Mouse (Mus musculus): ENCODE data around the gene Dgat2. TPM values are rescaled to one million over a fixed set of nuclear protein-coding genes. Genes with fewer than 3 reads are reported as not detected.

Gene Dgat2
- total RNA-seq, 2 experiments from 2014 or later, result 32.9 to 69.4 TPM

DNA sequence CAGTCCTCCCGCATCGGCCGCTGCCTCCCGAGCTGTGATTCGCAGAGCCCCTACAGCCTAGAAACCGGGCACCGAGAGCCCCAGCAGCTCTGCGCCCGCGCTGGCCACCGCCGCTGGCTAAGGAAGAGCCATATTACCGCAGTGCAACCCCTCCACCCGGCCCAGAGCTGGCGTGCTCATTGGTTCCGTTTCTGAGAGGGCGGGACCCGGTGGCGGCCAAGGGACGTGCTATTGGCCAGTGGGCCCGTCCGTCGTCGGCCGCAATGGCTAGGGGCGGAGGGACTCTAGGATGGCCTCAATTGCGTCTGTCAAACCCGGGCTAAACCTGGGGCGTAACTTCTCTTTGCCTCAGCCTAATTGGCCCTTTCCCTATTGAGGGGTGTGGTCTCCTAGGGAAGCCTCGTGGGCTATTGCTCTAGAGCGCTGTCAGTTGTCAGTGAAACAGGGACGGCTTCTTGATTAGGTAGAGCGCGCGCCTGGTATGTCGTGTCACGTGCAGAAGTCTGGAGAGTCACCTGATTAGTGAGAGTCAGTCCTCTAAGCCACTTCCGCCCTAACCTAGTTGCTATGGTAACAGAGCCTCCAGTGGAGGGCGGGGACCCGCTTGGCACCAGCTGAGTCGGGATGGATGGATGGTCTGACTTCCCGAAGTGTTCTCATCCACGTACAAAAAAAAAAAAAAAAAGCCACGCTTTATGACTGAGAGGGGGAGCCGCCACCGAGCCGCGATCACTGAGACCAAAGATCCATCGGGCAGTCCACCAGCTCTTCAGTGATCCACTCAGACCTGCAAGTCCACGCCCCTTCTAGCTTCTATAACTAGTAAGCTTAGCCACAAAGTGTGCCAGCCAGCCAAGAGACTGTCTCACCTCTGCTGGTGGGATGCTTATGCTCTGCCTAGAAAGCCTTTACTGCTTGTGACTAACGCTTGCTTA lies 41.3 kb downstream of the Dgat2 start, which contains the start of gene Uvrag:
Uvrag (minus strand) TSS at position 158 of the 935 bp plus-strand sequence.
- H3K4me3 ChIP-seq, result peak within 1 kb of the TSS; percentile 96
- peak; percentile 99 for DNase-seq
- TF ChIP-seq CTCF (IDR thresholded peaks at IDR 0.05), result no peak
- intact Hi-C loops (cut with DNase I), result loop anchor here (10.0 kb wide), 1 partner anchor 396 kb away; no protein-coding TSS in a partner anchor
- H3K27ac ChIP-seq, result peak within 1 kb of the TSS; percentile 98

DNA sequence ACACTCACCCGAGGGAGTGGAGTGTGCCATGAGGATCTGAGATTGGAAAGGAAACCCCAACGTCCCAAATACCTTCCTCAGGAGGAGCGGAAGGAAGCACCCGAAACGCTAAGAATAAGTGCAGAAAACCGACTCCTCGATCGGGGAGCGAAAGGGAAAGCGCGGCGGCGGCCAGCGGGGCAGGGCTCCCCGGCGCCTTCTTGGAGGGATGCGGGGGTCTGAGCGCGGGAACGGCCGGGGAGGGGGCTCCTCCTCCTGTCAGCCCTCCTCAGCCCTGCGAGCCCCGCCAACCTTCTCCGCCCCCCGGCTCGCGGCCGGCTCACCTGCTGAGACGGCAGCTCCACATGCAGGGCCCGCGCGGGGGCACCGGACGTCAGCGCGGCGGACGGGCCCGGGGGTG lies 42.0 kb downstream of the Dgat2 start:
- intact Hi-C loops (cut with DNase I), result loop anchor here (10.0 kb wide), 1 partner anchor 396 kb away; no protein-coding TSS in a partner anchor
- DNase-seq, result no peak
- H3K4me3 ChIP-seq, result peak overlapping the region; percentile 96
- TF ChIP-seq CTCF (IDR thresholded peaks at IDR 0.05), result no peak
- H3K27ac ChIP-seq, result peak overlapping the region; percentile 98

DNA sequence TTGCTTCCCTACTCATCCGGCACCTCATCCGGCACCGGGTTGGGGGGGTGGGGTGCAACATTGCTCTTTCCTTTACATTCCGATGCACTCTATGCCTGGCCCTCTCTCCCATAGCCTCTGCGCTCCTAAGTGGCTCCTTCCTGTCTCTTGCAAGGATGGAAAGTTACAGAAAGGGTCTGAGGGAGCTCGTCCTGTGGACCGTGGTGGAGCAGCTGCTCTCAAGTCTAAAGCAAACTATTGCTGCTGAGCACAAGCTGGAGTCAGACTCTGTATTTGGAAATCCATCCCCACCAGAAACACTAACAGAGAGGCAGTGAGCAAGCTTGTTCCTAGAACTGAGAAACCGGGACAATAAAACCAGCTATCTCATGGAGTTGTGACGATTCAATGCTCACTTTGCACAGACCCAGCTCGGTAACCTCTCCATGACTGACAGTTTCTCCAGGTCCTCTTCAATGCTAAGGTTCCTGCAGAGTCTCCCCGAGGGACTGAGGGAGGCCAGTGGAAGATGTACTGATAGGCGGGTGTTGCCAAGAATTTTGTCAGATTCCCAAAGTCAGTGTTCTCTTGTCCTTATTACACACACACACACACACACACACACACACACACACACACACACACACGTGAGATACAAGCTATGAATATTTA lies 42.6 kb downstream of the Dgat2 start:
- Histone ChIP-seq H3K4me3 (peak overlapping the region; percentile 96), H3K27ac (peak overlapping the region; percentile 98)
- no peak for DNase-seq
- TF ChIP-seq CTCF (IDR thresholded peaks at IDR 0.05), result no peak
- intact Hi-C loops (cut with DNase I), result loop anchor here (10.0 kb wide), 1 partner anchor 395 kb away; no protein-coding TSS in a partner anchor

DNA sequence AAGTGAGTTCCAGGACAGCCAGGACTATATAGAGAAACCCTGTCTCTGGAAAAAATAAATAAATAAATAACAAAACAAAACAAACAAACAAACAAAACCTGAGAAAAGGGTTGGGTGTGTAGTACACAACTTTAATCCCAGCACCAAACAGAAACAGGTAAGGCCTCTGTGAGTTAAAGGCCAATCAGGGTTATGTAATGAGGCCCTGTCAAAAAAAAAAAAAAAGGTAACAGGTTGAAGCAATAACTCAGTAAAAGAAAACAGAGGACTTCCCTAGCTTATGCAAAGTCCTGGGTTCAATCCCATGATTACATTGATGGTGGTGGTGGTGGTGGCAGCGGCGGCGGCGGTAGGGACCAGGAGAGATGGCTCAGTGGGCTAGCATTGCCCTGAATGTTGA lies 45.0 kb downstream of the Dgat2 start:
- no peak for TF ChIP-seq CTCF (IDR thresholded peaks at IDR 0.05)
- DNase-seq, result no peak
- Histone ChIP-seq H3K27ac (no peak overlapping the region), H3K4me3 (no peak overlapping the region)
- intact Hi-C loops (cut with DNase I), result no loop called here

DNA sequence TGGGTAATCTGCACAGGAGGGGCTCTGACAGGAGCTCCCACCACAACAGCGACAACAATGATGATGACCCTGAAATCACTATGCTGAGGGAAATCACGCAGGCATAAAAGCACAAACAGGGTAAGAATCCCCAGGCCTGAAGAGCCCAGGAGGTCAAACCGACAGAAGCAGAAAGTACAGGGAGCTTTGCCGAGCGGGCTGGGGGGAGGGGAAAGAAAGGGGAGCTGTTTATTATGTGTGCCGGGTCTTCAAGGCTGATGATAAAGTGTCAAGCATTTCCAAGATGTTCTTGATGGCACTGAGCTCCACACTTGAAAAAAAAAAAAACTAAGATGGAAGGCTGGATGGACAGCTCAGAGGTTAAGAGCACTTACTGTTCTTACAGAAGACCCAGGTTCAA lies 45.7 kb downstream of the Dgat2 start:
- no peak overlapping the region for H3K4me3 ChIP-seq
- intact Hi-C loops (cut with DNase I), result no loop called here
- H3K27ac ChIP-seq, result no peak overlapping the region
- TF ChIP-seq CTCF (IDR thresholded peaks at IDR 0.05), result no peak
- no peak for DNase-seq

DNA sequence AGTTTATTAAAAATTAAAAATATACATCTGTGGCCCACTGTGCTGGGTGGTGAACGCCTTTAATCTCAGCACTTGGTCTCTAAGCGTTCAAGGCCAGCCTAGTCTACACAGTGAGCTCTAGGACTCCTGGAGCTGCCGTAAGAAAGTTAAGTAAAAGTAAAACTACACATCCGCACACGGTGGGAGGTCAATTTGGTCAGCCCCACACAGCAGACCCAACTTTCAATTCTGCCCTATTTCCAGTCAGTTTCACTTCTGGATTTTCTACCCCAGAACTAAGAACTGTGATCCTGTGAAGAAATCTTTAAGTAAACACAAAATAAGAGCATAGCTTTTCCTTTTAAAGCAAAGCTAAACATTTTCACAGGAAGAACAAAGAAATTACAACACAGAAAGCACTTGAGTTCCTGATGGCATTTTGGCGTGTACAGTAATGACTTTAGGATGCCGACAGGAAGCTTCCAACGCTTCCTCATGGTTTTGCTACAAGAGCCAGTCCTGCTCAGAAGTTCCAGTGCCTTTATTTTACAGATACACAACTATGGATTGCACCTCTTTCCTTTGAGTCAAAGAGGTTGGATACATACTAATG lies 48.6 kb downstream of the Dgat2 start:
- no peak for DNase-seq
- intact Hi-C loops (cut with DNase I), result no loop called here
- no peak for TF ChIP-seq CTCF (IDR thresholded peaks at IDR 0.05)
- Histone ChIP-seq H3K4me3 (peak overlapping the region; percentile 7), H3K27ac (peak overlapping the region; percentile 63)

DNA sequence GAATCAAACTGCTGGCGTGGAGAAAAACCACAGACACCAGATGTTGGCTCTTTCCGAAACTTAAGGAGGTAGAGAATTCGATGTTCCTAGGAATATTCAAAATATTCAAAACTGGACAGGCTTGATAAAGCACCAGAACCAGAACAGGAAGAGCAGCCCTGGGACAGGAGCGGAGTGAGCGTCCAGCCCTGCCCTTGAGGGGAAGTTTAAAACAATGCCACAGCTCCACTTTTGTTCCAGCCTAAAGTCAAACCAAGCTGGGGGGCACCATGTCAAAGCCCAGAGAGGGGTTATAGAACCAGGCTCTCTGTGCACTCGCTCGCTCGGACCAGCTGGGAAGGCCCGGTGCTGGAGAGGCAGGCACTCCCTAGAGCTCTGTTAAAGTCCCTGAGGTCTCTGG lies 49.9 kb downstream of the Dgat2 start:
- H3K27ac ChIP-seq, result peak overlapping the region; percentile 84

DNA sequence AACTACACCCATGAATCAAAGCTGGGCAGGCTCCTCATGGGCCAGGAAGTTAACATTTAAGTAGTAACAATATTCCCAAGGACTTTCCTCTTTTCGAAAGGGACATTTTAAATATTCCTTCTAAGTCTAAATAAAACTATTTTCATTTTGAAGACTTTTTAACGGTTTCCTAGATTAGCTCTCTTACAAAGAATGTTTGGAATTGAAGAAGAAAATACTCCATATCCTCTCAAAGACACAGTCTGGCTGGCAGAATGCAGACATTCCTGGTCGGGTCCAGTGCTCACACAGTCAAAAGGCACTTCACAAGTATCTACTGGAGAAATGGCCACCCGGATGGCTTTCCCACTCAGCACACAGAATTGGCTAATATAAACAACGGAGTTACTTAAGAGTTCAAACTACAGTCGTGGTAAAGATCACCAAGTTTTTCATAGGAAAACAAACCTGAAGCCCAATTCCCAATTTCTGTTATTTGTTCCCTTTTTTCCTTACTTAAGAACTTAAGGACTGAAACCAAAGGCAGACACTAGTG lies 50.6 kb downstream of the Dgat2 start:
- intact Hi-C loops (cut with DNase I), result no loop called here
- Histone ChIP-seq H3K4me3 (peak overlapping the region; percentile 50), H3K27ac (peak overlapping the region; percentile 84)
- no peak for TF ChIP-seq CTCF (IDR thresholded peaks at IDR 0.05)
- no peak for DNase-seq

More for the DNA sequence above, 49.9 kb downstream of the Dgat2 start:
- no peak for DNase-seq
- TF ChIP-seq CTCF (IDR thresholded peaks at IDR 0.05), result no peak
- intact Hi-C loops (cut with DNase I), result no loop called here
- peak overlapping the region; percentile 50 for H3K4me3 ChIP-seq

DNA sequence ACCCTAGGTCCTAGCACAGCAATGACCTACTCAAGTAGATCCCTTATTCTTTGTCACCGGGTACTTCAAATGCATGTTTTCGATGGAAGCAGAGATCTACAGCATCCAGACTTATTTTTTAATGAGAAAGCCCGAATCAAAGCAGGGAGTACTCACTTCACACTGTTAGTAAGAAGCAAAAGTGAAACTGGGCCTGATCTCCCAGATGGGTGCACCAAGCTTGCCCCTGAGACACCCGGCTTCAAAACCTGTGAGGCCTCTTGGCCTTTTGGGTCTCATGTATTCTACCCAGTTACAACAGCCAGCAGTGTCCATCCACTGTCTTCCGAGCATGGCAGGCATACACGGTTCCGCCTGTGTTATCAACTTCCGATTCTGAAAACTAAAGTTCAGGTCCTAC lies 53.6 kb downstream of the Dgat2 start:
- no peak for TF ChIP-seq CTCF (IDR thresholded peaks at IDR 0.05)
- no peak overlapping the region for H3K4me3 ChIP-seq
- H3K27ac ChIP-seq, result peak overlapping the region; percentile 43; the same call in 1 of the 2 replicates
- no peak for DNase-seq
- intact Hi-C loops (cut with DNase I), result no loop called here

DNA sequence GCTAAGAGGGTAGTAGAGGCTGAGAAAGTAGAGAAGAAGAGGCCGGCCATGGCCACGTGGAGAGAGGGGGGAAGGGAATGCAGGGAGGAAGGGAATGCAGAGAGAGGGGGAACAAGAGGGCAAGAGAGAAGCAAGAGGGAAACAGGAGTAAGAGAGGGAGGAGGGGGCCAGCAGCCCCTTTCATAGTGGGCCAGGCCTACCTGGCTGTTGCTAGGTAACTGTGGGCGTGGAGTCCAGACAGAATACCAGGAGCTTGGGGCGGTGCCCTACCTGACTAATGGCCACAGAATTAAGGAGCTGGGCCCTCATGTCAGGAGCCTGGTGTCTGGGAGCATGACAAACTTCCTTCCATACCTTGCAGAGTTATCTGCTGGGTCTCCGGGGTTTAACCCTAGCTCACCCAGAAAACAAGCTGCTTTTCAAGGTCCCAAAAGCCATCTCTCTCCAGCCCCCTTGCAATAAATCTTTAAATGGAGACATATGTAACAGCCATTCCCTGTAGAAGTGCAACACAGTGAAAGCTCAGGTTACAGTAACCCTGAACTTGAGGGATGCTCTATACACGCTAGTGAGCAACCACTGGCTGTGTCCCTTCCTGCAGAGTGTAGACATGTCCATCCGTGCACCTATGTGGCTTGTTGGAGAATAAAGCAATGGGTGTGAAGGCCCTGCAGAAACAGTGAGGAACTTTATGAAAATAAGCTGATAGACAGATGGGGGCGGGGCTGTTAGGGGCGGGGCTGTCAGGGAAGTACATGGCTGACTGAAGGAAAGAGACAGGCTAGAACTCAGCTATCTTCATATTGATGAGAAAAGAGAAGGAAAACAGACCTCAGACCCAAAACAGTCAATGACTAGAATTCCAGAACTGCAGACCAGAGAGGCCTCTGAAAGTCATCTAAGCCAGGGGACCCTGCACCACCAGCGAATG lies 54.2 kb downstream of the Dgat2 start:
- Histone ChIP-seq H3K27ac (peak overlapping the region; percentile 43; the same call in 1 of the 2 replicates), H3K4me3 (no peak overlapping the region)
- DNase-seq, result no peak
- TF ChIP-seq CTCF (IDR thresholded peaks at IDR 0.05), result no peak
- intact Hi-C loops (cut with DNase I), result no loop called here

DNA sequence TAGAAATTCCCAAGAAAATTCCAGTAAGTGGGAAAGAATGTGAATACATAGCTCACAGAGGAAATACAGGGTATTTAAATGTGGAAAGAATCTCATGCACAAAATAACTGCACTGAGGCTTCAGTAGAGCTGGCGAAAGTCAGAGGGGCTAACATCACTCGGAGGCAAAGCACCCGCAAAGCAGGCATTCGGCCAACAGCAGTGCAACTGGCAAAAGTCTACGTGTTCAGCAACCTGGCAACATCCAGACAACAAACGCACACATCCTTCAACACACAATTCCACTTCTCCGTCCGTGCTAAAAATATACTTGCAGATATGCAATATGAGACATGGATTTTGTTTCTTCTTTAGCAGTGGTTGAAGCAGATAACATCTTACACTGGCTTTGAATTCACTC lies 56.5 kb downstream of the Dgat2 start:
- intact Hi-C loops (cut with DNase I), result no loop called here
- no peak for TF ChIP-seq CTCF (IDR thresholded peaks at IDR 0.05)
- peak; percentile 53 for DNase-seq
- Histone ChIP-seq H3K4me3 (no peak overlapping the region), H3K27ac (peak overlapping the region; percentile 13; the same call in 1 of the 2 replicates)

All from gastrocnemius, adult 2 months (tissue).